Mouse (Mus musculus): Measurements from ENCODE around the gene Phlda1.

Gene Phlda1

DNA sequence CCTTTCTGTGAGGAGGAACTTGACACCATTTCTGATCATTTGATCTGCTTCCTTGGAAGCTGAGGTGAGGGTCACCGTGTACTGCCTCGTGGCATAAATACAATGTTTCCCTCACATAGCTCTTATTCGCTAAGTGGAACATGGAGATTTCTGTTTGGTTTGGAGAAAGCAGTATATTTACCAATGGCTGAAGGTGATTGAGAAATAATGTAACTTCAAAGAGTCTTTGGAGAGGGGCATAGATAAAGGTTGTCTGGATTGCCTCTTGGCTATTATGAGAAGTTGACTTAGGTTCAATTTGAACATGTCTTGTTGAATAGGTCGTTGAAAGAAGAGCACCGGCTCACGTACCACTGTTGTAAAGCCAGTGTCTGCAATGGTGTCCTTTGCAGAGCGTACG lies 28.6 kb downstream of the Phlda1 start:
- DNase-seq: no peak

DNA sequence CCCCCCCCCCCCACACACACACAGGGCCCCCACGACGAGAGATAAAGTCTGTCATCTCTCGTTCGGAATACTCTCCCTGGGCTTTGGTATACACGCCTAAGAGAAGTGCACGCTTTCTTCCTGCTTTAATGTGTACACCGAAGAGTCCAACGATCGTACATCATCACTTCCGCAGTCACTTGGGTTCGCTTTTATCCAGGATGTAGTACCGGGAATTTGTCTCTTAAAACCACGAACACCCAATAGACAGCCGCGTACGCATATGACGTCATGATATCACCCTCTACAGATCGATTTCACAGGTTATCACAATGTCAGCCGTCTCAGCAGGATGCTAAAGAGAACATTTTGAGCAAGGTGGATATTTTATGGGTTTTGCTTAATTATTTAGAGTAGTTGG lies 31.3 kb downstream of the Phlda1 start:
- DNase-seq: no peak

GRCm38 (mm10) chr10:111539724-111540324 lies 33.7 kb downstream of the Phlda1 start:
- DNase-seq: peak; percentile 57

- no peak for DNase-seq
These were observed 34.6 kb downstream of the Phlda1 start for GRCm38 (mm10) chr10:111540678-111541077.

- no peak for DNase-seq
These were observed 37.0 kb downstream of the Phlda1 start for GRCm38 (mm10) chr10:111543106-111543505.

GRCm38 (mm10) chr10:111543781-111544260 lies 37.7 kb downstream of the Phlda1 start:
- DNase-seq: peak; percentile 43

GRCm38 (mm10) chr10:111544311-111544710 lies 38.2 kb downstream of the Phlda1 start:
- no peak for DNase-seq

DNA sequence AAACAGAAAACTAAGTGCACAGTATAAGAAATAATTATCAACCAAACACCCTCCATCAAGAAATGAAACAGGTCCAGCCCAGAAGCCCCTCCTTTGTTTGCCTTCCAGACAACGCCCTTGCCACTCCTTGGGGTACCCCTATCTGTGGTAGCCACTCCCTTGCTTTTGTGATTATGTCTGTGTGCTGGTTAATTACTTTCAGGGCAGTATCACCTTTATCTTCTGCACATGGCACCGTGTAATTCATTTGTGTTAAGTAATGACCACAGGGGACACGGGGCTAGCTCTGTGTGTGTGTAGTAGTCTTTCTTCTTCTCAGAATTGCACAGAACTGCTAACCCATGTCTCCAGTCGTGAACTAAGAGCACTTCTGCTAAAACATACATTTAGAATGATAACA lies 39.6 kb downstream of the Phlda1 start:
- no peak for DNase-seq

DNA sequence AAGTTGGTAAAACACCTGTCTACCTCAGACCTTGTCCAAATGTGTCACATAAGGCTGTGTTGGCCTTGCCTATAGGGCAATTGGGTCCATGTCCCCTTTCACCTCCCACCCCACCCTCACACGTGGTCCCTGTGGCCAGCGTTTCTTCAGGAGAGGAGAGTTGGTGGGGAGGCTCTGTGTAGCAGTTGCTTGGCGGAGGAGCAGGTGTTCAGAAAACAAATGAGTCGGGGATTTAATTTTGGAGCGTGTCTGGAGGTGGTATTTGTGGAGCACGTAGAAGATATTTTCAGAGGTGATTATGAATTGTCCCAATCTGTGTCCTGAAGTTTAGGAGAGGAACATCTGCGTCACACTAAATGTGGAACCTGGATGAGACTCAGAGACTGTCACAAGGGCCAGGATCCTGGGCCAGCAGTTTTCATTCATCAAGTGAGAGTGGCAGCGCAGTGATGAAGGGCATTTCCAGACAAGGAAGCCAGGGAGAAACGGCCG lies 41.8 kb downstream of the Phlda1 start:
- DNase-seq: no peak

GRCm38 (mm10) chr10:111550075-111550695 lies 44.1 kb downstream of the Phlda1 start:
- DNase-seq: no peak

DNA sequence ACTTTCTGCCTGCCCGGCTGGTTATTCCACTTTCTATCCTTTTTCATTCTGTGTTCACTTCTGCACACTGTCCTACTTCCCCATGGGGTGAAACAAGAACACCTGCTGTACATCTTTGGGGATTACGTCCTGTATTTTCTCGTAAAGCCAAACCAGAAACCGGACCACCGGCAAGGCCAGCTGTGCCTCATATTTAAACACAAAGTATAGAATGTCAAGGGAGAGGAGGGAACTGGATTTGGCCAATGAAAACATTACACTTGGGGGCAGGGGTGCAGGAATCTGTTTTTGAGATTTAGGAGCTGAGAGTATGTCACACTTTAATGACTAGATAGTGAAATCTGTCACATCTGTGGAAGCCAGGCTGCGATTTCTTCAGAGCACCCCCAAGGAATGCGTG lies 47.6 kb downstream of the Phlda1 start:
- DNase-seq: no peak

GRCm38 (mm10) chr10:111554651-111555050 lies 48.6 kb downstream of the Phlda1 start:
- DNase-seq: no peak

- DNase-seq: no peak
These were observed 52.1 kb downstream of the Phlda1 start for GRCm38 (mm10) chr10:111558211-111558610.
